Mouse (Mus musculus) neural tube, embryonic 11.5 days (tissue): Measurements from ENCODE around the gene Pde1a. TPM values are rescaled to one million over a fixed set of nuclear protein-coding genes. Genes with fewer than 3 reads are reported as not detected.

ENCODE experiments used
- ATAC-seq: fragments of 200-750 bp; cut with Nextera tagmentation; 2 replicates; pipeline ENCODE4 v1.8.0; 2017; ENCODE audit warnings: moderate number of reproducible peaks, mild to moderate bottlenecking, moderate TSS enrichment, moderate library complexity; ENCODE audit not compliant: insufficient read depth, low FRiP score, low TSS enrichment
- DNase-seq: peaks from one replicate; pipeline ENCODE4 v3.0.0-alpha.2; 2015; ENCODE audit warnings: low spot score
- H3K27ac ChIP-seq: fragments of 300-500 bp; sonication (generic); 2 replicates; pipeline ENCODE4 v1.5.1; 2014; ENCODE audit warnings: low read depth, mild to moderate bottlenecking, low read length
- H3K27me3 ChIP-seq: fragments of 300-500 bp; sonication (generic); 2 replicates; pipeline ENCODE4 v1.6.1; 2014; ENCODE audit warnings: mild to moderate bottlenecking, low read length, mixed read lengths; ENCODE audit not compliant: control insufficient read depth, insufficient read depth
- H3K36me3 ChIP-seq: fragments of 300-500 bp; sonication (generic); 2 replicates; pipeline ENCODE4 v1.6.1; 2014; ENCODE audit warnings: mild to moderate bottlenecking, low read length, moderate library complexity, mixed read lengths; ENCODE audit not compliant: control insufficient read depth, insufficient read depth
- H3K4me1 ChIP-seq: fragments of 300-500 bp; sonication (generic); 2 replicates; pipeline ENCODE4 v1.6.1; 2014; ENCODE audit warnings: low read length, mixed read lengths; ENCODE audit not compliant: control insufficient read depth, insufficient read depth
- H3K4me2 ChIP-seq: fragments of 300-500 bp; sonication (generic); 2 replicates; pipeline ENCODE4 v1.6.1; 2014; ENCODE audit warnings: low read depth, mild to moderate bottlenecking, moderate library complexity
- H3K4me3 ChIP-seq: fragments of 300-500 bp; sonication (generic); 2 replicates; pipeline ENCODE4 v1.5.1; 2014; ENCODE audit warnings: low read depth, low read length
- H3K9ac ChIP-seq: fragments of 300-500 bp; sonication (generic); 2 replicates; pipeline ENCODE4 v1.6.1; 2014; ENCODE audit warnings: mild to moderate bottlenecking, low read length
- H3K9me3 ChIP-seq: fragments of 300-500 bp; sonication (generic); 2 replicates; pipeline ENCODE4 v1.6.1; 2016; ENCODE audit warnings: low read length; ENCODE audit not compliant: control insufficient read depth
- WGBS: fragments of 180-500 bp; shearing (Covaris S2); extraction: QIAGEN DNeasy Blood & Tissue Kit; methylation state at CpG from one replicate; pipeline ENCODE4 v1.1.7; 2014; 5-methylcytosine and 5-hydroxymethylcytosine counted together
- polyA plus RNA-seq: library from polyadenylated mRNA; unstranded; fragments of >200 nt; fragmentation: Nextera tagmentation; extraction: Ambion mirVana; gene quantifications from 2 replicates; pipeline ENCODE4 v1.2.1, GENCODE M21; 2014

Gene Pde1a
- polyA plus RNA-seq, 1 experiment from 2014 or later, result 0.38 TPM

GRCm38 (mm10) chr2:80132677-80133076 lies 3.4 kb upstream of the Pde1a start:
- Histone ChIP-seq H3K36me3 (no peaks in the 10 kb centered on the region), H3K27me3 (no peaks in the 10 kb centered on the region), H3K4me3 (no peak overlapping the region), H3K4me2 (no peak overlapping the region), H3K9me3 (no peaks in the 10 kb centered on the region), H3K4me1 (peaks cover 7% of the 10 kb centered on the region; the same call in 1 of the 2 replicates), H3K9ac (no peak overlapping the region), H3K27ac (no peak overlapping the region)
- 94% methylated on average over 3 of the region's 3 CpGs for WGBS
- DNase-seq (no peak), ATAC-seq (no peak)

DNA sequence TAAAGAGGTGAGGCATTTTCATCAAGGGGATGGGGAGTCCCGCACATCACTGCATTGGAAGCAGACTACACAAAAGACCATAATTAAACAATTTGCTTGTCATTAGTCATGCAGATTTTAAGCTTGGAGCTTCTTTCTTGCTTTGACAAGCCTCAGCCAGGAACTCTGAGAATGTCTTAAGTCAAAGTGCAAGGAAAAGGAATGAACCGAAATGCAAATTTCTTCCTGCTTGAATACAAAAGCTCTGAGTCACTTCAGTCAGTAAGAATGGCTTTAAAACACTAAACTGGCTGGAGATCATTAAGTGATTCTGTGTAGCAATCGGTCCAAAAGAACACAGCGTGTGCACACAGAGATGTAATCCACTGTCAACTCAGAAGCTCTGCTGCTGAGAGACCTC lies 2.6 kb downstream of the Pde1a start:
- Histone ChIP-seq H3K4me3 (no peak overlapping the region), H3K36me3 (no peaks in the 10 kb centered on the region), H3K9me3 (no peaks in the 10 kb centered on the region), H3K4me1 (peaks cover 7% of the 10 kb centered on the region; the same call in 1 of the 2 replicates), H3K4me2 (no peak overlapping the region), H3K27ac (no peak overlapping the region), H3K9ac (no peak overlapping the region), H3K27me3 (no peaks in the 10 kb centered on the region)
- ATAC-seq, result no peak
- no peak for DNase-seq
- 12% methylated on average over 4 of the region's 4 CpGs for WGBS

GRCm38 (mm10) chr2:80086891-80087290 lies 42.4 kb downstream of the Pde1a start:
- no peaks in the 10 kb centered on the region for H3K4me1 ChIP-seq
- no peak for ATAC-seq
- 86% methylated on average over 2 of the region's 2 CpGs for WGBS
- H3K36me3 ChIP-seq, result no peaks in the 10 kb centered on the region
- no peaks in the 10 kb centered on the region for H3K27me3 ChIP-seq
- no peak overlapping the region for H3K4me2 ChIP-seq
- no peak for DNase-seq
- no peak overlapping the region for H3K4me3 ChIP-seq
- H3K9me3 ChIP-seq, result no peaks in the 10 kb centered on the region
- no peak overlapping the region for H3K9ac ChIP-seq
- H3K27ac ChIP-seq, result no peak overlapping the region

DNA sequence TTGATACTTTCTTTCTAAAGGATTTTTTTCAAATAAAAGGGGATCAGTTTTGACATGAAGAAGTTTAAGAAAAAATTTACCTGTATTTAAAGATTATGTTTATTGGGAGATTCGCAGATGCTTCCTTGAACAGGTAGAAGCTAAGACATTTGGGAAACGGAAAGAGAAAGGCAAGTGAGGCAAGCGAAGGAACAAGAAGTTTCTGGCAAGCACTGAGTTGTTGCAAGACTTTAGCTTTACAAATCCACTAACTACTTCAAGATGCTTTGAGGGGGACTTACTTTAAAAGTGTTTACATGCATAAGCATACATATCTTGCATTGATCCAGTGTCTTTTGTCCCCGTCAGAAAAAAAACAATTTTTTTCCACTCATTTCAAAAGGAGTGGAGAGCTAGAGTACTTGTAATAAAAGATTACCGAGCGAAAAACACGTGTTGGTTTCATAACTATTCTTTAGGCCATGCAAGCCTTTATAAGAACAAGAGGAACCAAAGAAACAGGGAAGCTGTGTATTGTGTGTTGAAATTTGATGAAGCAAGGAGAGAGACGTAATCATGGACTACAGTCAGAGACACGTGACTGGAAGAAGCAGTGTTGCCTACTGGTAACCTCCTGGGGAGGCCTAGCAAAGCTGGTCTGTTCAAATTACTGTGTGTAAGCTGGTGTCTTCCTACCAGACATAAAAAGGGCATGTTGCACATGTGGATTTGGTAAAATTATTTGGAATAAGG lies 49.0 kb downstream of the Pde1a start:
- Histone ChIP-seq H3K4me3 (no peak overlapping the region), H3K9me3 (no peaks in the 10 kb centered on the region), H3K9ac (no peak overlapping the region), H3K27ac (no peak overlapping the region), H3K4me2 (no peak overlapping the region), H3K27me3 (no peaks in the 10 kb centered on the region), H3K36me3 (no peaks in the 10 kb centered on the region), H3K4me1 (no peaks in the 10 kb centered on the region)
- DNase-seq, result no peak
- WGBS, result 90% methylated on average over 9 of the region's 9 CpGs
- no peak for ATAC-seq

GRCm38 (mm10) chr2:80079618-80080017 lies 49.6 kb downstream of the Pde1a start:
- Histone ChIP-seq H3K9me3 (no peaks in the 10 kb centered on the region), H3K9ac (no peak overlapping the region), H3K27ac (no peak overlapping the region), H3K4me2 (no peak overlapping the region), H3K27me3 (no peaks in the 10 kb centered on the region), H3K36me3 (no peaks in the 10 kb centered on the region), H3K4me1 (no peaks in the 10 kb centered on the region), H3K4me3 (no peak overlapping the region)
- ATAC-seq, result no peak
- no peak for DNase-seq
- 92% methylated on average over 4 of the region's 4 CpGs for whole genome bisulfite sequencing

DNA sequence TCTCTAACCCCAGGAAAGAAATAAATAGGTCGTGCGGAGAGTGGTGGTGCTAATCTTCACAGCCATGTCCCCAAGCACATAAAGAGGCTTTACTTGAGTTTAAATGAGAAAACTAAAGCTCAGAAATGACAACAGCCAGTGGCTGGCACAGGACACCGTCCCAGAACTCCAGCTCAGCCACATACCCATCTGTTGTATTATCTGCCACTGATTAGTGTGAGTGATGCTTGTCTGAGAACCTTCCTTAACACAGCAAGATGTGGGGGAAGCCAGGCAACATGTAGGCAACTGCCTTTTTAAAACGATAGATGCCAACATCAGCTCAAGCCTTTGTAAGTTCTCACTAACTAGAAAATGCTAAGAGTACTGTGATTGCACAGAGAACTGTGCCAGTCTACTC lies 52.9 kb downstream of the Pde1a start:
- no peak overlapping the region for H3K4me3 ChIP-seq
- no peaks in the 10 kb centered on the region for H3K4me1 ChIP-seq
- 79% methylated on average over 4 of the region's 4 CpGs for WGBS
- ATAC-seq (no peak), DNase-seq (no peak)
- H3K36me3 ChIP-seq, result no peaks in the 10 kb centered on the region
- H3K9ac ChIP-seq, result no peak overlapping the region
- H3K9me3 ChIP-seq, result no peaks in the 10 kb centered on the region
- no peak overlapping the region for H3K4me2 ChIP-seq
- H3K27ac ChIP-seq, result no peak overlapping the region
- no peaks in the 10 kb centered on the region for H3K27me3 ChIP-seq

GRCm38 (mm10) chr2:80074531-80074930 lies 54.7 kb downstream of the Pde1a start:
- H3K27me3 ChIP-seq, result no peaks in the 10 kb centered on the region
- no peak for ATAC-seq
- 83% methylated on average over 2 of the region's 2 CpGs for WGBS
- no peak for DNase-seq
- no peak overlapping the region for H3K27ac ChIP-seq
- H3K4me3 ChIP-seq, result no peak overlapping the region
- H3K4me1 ChIP-seq, result no peaks in the 10 kb centered on the region
- H3K36me3 ChIP-seq, result no peaks in the 10 kb centered on the region
- no peak overlapping the region for H3K9ac ChIP-seq
- H3K4me2 ChIP-seq, result no peak overlapping the region
- no peaks in the 10 kb centered on the region for H3K9me3 ChIP-seq

GRCm38 (mm10) chr2:80074046-80074445 lies 55.2 kb downstream of the Pde1a start:
- no peaks in the 10 kb centered on the region for H3K4me1 ChIP-seq
- 64% methylated on average over 5 of the region's 5 CpGs for WGBS

DNA sequence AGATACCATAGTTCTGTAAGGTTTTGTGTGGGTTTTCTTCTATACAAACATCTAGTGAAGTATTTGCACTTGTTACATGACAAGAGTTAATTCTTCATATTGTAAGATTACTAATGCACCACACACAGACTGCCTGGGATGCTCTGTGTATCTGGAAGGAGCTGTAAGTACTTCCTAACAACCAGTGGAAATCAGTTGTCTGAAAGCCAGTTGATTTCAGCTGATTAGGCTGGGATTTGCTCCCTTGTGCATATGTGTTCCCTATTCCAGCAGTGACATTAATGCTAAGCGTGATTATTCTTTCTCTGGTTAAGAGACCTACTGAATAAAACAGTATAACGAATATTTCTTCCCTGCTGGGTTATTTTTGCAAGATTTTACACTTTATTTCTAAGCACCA lies 55.8 kb downstream of the Pde1a start:
- no peaks in the 10 kb centered on the region for H3K27me3 ChIP-seq
- H3K36me3 ChIP-seq, result no peaks in the 10 kb centered on the region
- ATAC-seq, result no peak
- H3K9ac ChIP-seq, result no peak overlapping the region
- 86% methylated on average over 2 of the region's 2 CpGs for WGBS
- H3K4me3 ChIP-seq, result no peak overlapping the region
- no peak for DNase-seq
- no peaks in the 10 kb centered on the region for H3K4me1 ChIP-seq
- H3K9me3 ChIP-seq, result no peaks in the 10 kb centered on the region
- H3K4me2 ChIP-seq, result no peak overlapping the region
- H3K27ac ChIP-seq, result no peak overlapping the region

More at GRCm38 (mm10) chr2:80074046-80074445, 55.2 kb downstream of the Pde1a start:
- DNase-seq, result no peak
- Histone ChIP-seq H3K9me3 (no peaks in the 10 kb centered on the region), H3K27me3 (no peaks in the 10 kb centered on the region), H3K4me2 (no peak overlapping the region), H3K27ac (no peak overlapping the region), H3K9ac (no peak overlapping the region), H3K4me3 (no peak overlapping the region), H3K36me3 (no peaks in the 10 kb centered on the region)
- ATAC-seq, result no peak
